Mouse (Mus musculus) cortical plate, adult 2 months (tissue): ENCODE measurements at regions not wholly inside any gene's neighbourhood (a gene's known extent, or its start where the extent isn't known, plus 50 kb on each side); places are given as distances from the start of the nearest gene placed in this dataset.
A peak's percentile ranks its signal among the peaks of the same experiment; 100 is the strongest.

Experiments
- H3K27ac ChIP-seq: fragments of 200-500 bp; 2 replicates; pipeline ENCODE4 v1.5.1; 2012; ENCODE audit warnings: low read length, control low read depth, inconsistent platforms; ENCODE audit not compliant: insufficient read depth
- H3K4me1 ChIP-seq: fragments of 200-500 bp; 2 replicates; pipeline ENCODE4 v1.6.1; 2011; ENCODE audit warnings: low read length; ENCODE audit not compliant: control insufficient read depth, insufficient read depth
- H3K4me3 ChIP-seq: fragments of 200-500 bp; 2 replicates; pipeline ENCODE4 v1.5.1; 2011; ENCODE audit warnings: mild to moderate bottlenecking, low read length, control low read depth; ENCODE audit not compliant: insufficient read depth
- CTCF ChIP-seq: fragments of 200-500 bp; IDR thresholded peaks from 2 replicates; pipeline ENCODE4 v1.5.1; 2011; ENCODE audit warnings: mild to moderate bottlenecking, control low read depth, low read length; ENCODE audit not compliant: insufficient read depth; ENCODE audit errors: extremely low read depth
- POLR2A ChIP-seq: fragments of 200-500 bp; IDR thresholded peaks from 2 replicates; pipeline ENCODE4 v1.6.1; 2011; ENCODE audit warnings: mild to moderate bottlenecking, low read length, control low read depth; ENCODE audit not compliant: insufficient read depth; ENCODE audit errors: extremely low read depth

GRCm38 (mm10) chr11:25357717-25358411 lies 852.7 kb downstream of the 5730522E02Rik start:
- H3K4me3 ChIP-seq: peak overlapping the region; percentile 13; the same call in 1 of the 2 replicates
- TF ChIP-seq CTCF (no peak), POLR2A (no peak)
- peaks cover 5% of the 10 kb centered on the region for H3K4me1 ChIP-seq
- peak overlapping the region; percentile 68 for H3K27ac ChIP-seq

GRCm38 (mm10) chr11:25356671-25357586 lies 853.6 kb downstream of the 5730522E02Rik start:
- Histone ChIP-seq H3K4me3 (peak overlapping the region; percentile 9; the same call in 1 of the 2 replicates), H3K4me1 (peaks cover 5% of the 10 kb centered on the region), H3K27ac (no peak overlapping the region)
- TF ChIP-seq POLR2A (no peak), CTCF (no peak)

GRCm38 (mm10) chr11:25335667-25336066 lies 874.9 kb downstream of the 5730522E02Rik start:
- no peak overlapping the region for H3K4me3 ChIP-seq
- H3K4me1 ChIP-seq: no peaks in the 10 kb centered on the region
- no peak overlapping the region for H3K27ac ChIP-seq
- no peak for TF ChIP-seq POLR2A
- TF ChIP-seq CTCF: no peak

- Histone ChIP-seq H3K4me1 (no peaks in the 10 kb centered on the region), H3K27ac (no peak overlapping the region), H3K4me3 (no peak overlapping the region)
- TF ChIP-seq CTCF: no peak
Observed at GRCm38 (mm10) chr11:25330696-25331095, 879.9 kb downstream of the 5730522E02Rik start.

GRCm38 (mm10) chr11:25322426-25322825 lies 888.1 kb downstream of the 5730522E02Rik start:
- Histone ChIP-seq H3K4me3 (no peak overlapping the region), H3K4me1 (no peaks in the 10 kb centered on the region), H3K27ac (no peak overlapping the region)
- TF ChIP-seq POLR2A: no peak
- no peak for TF ChIP-seq CTCF

- no peak overlapping the region for H3K27ac ChIP-seq
- no peaks in the 10 kb centered on the region for H3K4me1 ChIP-seq
- no peak overlapping the region for H3K4me3 ChIP-seq
- TF ChIP-seq POLR2A: no peak
- TF ChIP-seq CTCF: no peak
Observed at GRCm38 (mm10) chr11:25321494-25321893, 889.1 kb downstream of the 5730522E02Rik start.

GRCm38 (mm10) chr11:25314645-25315044 lies 895.9 kb downstream of the 5730522E02Rik start:
- TF ChIP-seq POLR2A: no peak
- no peak for TF ChIP-seq CTCF

GRCm38 (mm10) chr11:25313879-25314278 lies 896.7 kb downstream of the 5730522E02Rik start:
- Histone ChIP-seq H3K27ac (peak overlapping the region; percentile 83; the same call in 1 of the 2 replicates), H3K4me3 (no peak overlapping the region), H3K4me1 (peaks cover 2% of the 10 kb centered on the region; the same call in 1 of the 2 replicates)
- TF ChIP-seq CTCF (no peak), POLR2A (no peak)

More at GRCm38 (mm10) chr11:25314645-25315044, 895.9 kb downstream of the 5730522E02Rik start:
- Histone ChIP-seq H3K27ac (peak overlapping the region; percentile 83), H3K4me3 (no peak overlapping the region), H3K4me1 (peaks cover 2% of the 10 kb centered on the region; the same call in 1 of the 2 replicates)

GRCm38 (mm10) chr11:25313308-25313707 lies 897.3 kb downstream of the 5730522E02Rik start:
- Histone ChIP-seq H3K4me3 (no peak overlapping the region), H3K27ac (no peak overlapping the region), H3K4me1 (peaks cover 2% of the 10 kb centered on the region; the same call in 1 of the 2 replicates)
- no peak for TF ChIP-seq CTCF
- no peak for TF ChIP-seq POLR2A

GRCm38 (mm10) chr11:25310754-25311153 lies 899.8 kb downstream of the 5730522E02Rik start:
- no peak overlapping the region for H3K4me3 ChIP-seq
- no peak overlapping the region for H3K27ac ChIP-seq
- H3K4me1 ChIP-seq: peaks cover 2% of the 10 kb centered on the region; the same call in 1 of the 2 replicates
- TF ChIP-seq POLR2A (no peak), CTCF (no peak)
